Mouse (Mus musculus) heart, embryonic 14.5 days (tissue): Measurements from ENCODE around the gene Plin4. TPM values are rescaled to one million over a fixed set of nuclear protein-coding genes. Genes with fewer than 3 reads are reported as not detected.

Experiments used
- ATAC-seq: fragments of 200-750 bp; cut with Nextera tagmentation; 2 replicates; pipeline ENCODE4 v1.8.0; 2017; ENCODE audit warnings: low read depth, moderate TSS enrichment; ENCODE audit not compliant: insufficient number of reproducible peaks, insufficient read depth, low FRiP score
- H3K27ac ChIP-seq, 2 experiments: fragments of 200-500 bp in 1 of 2; fragments of 300-500 bp in 1 of 2; sonication (generic) in 1 of 2; replicated peaks in 1 of 2; 2 replicates each; pipeline ENCODE4 v1.5.1; 2012 to 2014; ENCODE audit warnings: low read depth in 2 of 2, low read length in 2 of 2, control low read depth in 1 of 2, mild to moderate bottlenecking in 1 of 2, mixed read lengths in 1 of 2; ENCODE audit not compliant: control insufficient read depth in 1 of 2, insufficient read depth in 1 of 2
- H3K27me3 ChIP-seq: fragments of 300-500 bp; sonication (generic); 2 replicates; pipeline ENCODE4 v1.6.1; 2014; ENCODE audit warnings: mild to moderate bottlenecking, low read length, control low read depth; ENCODE audit not compliant: control insufficient read depth, insufficient read depth
- H3K36me3 ChIP-seq: fragments of 300-500 bp; sonication (generic); 2 replicates; pipeline ENCODE4 v1.6.1; 2014; ENCODE audit warnings: mild to moderate bottlenecking, control low read depth, low read length, mixed read lengths; ENCODE audit not compliant: control insufficient read depth, insufficient read depth
- H3K4me1 ChIP-seq, 2 experiments: fragments of 200-500 bp in 1 of 2; fragments of 300-500 bp in 1 of 2; sonication (generic) in 1 of 2; 2 replicates each; pipeline ENCODE4 v1.6.1; 2012 to 2014; ENCODE audit warnings: low read length in 2 of 2, control low read depth in 1 of 2, mixed read lengths in 1 of 2; ENCODE audit not compliant: control insufficient read depth in 2 of 2, insufficient read depth in 2 of 2
- H3K4me2 ChIP-seq: fragments of 300-500 bp; sonication (generic); 2 replicates; pipeline ENCODE4 v1.6.1; 2014; ENCODE audit warnings: mild to moderate bottlenecking, low read length
- H3K4me3 ChIP-seq, 2 experiments: fragments of 200-500 bp in 1 of 2; fragments of 300-500 bp in 1 of 2; sonication (generic) in 1 of 2; 2 replicates each; pipeline ENCODE4 v1.5.1; 2012 to 2014; ENCODE audit warnings: low read length in 2 of 2, mild to moderate bottlenecking in 2 of 2, control low read depth in 1 of 2, low read depth in 1 of 2, moderate library complexity in 1 of 2; ENCODE audit not compliant: control insufficient read depth in 1 of 2, insufficient read depth in 1 of 2
- H3K9ac ChIP-seq: fragments of 300-500 bp; sonication (generic); 2 replicates; pipeline ENCODE4 v1.6.1; 2014; ENCODE audit warnings: mild to moderate bottlenecking, low read length
- H3K9me3 ChIP-seq: fragments of 300-500 bp; sonication (generic); 2 replicates; pipeline ENCODE4 v1.6.1; 2016; ENCODE audit warnings: low read length, control low read depth; ENCODE audit not compliant: control insufficient read depth
- WGBS: fragments of 180-500 bp; shearing (Covaris S2); extraction: QIAGEN DNeasy Blood & Tissue Kit; methylation state at CpG from one replicate; pipeline ENCODE4 v1.1.7; 2014; 5-methylcytosine and 5-hydroxymethylcytosine counted together
- polyA plus RNA-seq: library from polyadenylated mRNA; unstranded; fragments of >200 nt; fragmentation: Nextera tagmentation; extraction: Ambion mirVana; gene quantifications from 2 replicates; pipeline ENCODE4 v1.2.1, GENCODE M21; 2014

Plin4 gene
- polyA plus RNA-seq, 1 experiment from 2014 or later = 0.19 TPM

GRCm38 (mm10) chr17:56117251-56117710, 7.7 kb upstream of the Plin4 start, which contains the start of gene Plin5:
Gene Plin5, minus strand, starts transcription at chr17:56117596.
- Histone ChIP-seq H3K4me1 (peaks cover 15 to 17% of the 10 kb centered on the region in 2 experiments), H3K4me3 (peak within 1 kb of the TSS; percentile 25 to 28; a peak in 3 of 4 replicates), H3K4me2 (peak within 1 kb of the TSS; percentile 66), H3K27me3 (peaks cover 54% of the 10 kb centered on the region), H3K9ac (peak within 1 kb of the TSS; percentile 21; the same call in 1 of the 2 replicates), H3K27ac (no peak within 1 kb of the TSS), H3K9me3 (peaks cover 3% of the 10 kb centered on the region), H3K36me3 (no peaks in the 10 kb centered on the region)
- WGBS = 2% methylated on average over 27 of the region's 27 CpGs
- no peak for ATAC-seq

GRCm38 (mm10) chr17:56116193-56116592, 6.6 kb upstream of the Plin4 start:
- H3K27ac ChIP-seq = no peak overlapping the region
- WGBS = 68% methylated on average over 10 of the region's 10 CpGs
- H3K4me3 ChIP-seq = no peak overlapping the region
- H3K36me3 ChIP-seq = no peaks in the 10 kb centered on the region
- no peak overlapping the region for H3K4me2 ChIP-seq
- peaks cover 15 to 17% of the 10 kb centered on the region in 2 experiments for H3K4me1 ChIP-seq
- H3K9ac ChIP-seq = no peak overlapping the region
- H3K9me3 ChIP-seq = no peaks in the 10 kb centered on the region
- ATAC-seq = no peak
- H3K27me3 ChIP-seq = peaks cover 43% of the 10 kb centered on the region

DNA sequence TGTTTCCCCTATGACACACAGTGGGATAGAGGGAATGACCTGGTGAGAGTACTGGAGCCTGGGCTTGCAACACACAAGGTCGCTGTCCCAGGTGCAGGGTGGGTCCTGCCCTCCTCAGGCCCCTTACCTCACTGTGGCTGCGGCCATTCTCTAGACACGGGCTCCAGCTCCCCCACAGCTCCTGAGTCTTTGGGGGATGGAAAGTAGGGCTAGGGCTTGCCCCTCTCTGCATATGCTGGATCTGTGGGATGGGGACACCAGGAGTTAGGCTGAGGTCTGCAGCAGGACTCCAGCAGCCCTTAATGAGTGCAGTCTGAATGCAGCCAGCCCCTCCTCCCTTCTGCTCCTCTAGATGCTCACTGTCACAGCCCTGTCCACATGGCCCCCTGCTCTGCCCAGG, 3.1 kb upstream of the Plin4 start:
- H3K27ac ChIP-seq = no peak overlapping the region
- peaks cover 16% of the 10 kb centered on the region for H3K27me3 ChIP-seq
- no peak overlapping the region for H3K9ac ChIP-seq
- H3K4me3 ChIP-seq = no peak overlapping the region
- WGBS = 60% methylated on average over 3 of the region's 3 CpGs
- ATAC-seq = no peak
- peaks cover 6 to 19% of the 10 kb centered on the region in 2 experiments for H3K4me1 ChIP-seq
- H3K4me2 ChIP-seq = no peak overlapping the region
- no peaks in the 10 kb centered on the region for H3K36me3 ChIP-seq
- H3K9me3 ChIP-seq = no peaks in the 10 kb centered on the region

DNA sequence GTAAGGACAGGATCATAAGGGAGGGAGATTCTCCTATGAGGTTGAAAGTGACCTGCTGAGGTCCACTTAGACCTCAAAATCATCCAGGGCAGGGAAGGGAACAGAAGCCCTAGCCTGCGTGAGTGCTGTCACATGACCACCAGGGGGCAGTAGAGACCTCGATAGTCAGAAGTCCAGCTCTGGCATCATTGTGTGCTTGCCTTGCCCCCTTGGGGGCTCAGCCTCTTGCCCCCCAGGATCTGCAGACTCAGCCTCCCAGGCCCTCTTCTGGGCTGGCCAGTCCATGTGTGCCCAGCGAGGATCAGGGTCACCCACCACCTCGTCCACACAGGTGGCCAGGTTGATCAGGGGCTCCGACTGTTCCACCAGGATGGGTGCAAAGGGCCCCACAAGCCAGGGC, 2.3 kb upstream of the Plin4 start:
- no peaks in the 10 kb centered on the region for H3K36me3 ChIP-seq
- H3K27me3 ChIP-seq = peaks cover 9% of the 10 kb centered on the region
- no peak overlapping the region for H3K9ac ChIP-seq
- no peak for ATAC-seq
- 45% methylated on average over 5 of the region's 5 CpGs for WGBS
- no peaks in the 10 kb centered on the region for H3K9me3 ChIP-seq
- no peak overlapping the region for H3K4me3 ChIP-seq
- H3K27ac ChIP-seq = no peak overlapping the region
- H3K4me2 ChIP-seq = no peak overlapping the region
- peaks cover 2 to 14% of the 10 kb centered on the region in 2 experiments; a peak in 3 of 4 replicates for H3K4me1 ChIP-seq

GRCm38 (mm10) chr17:56111021-56111420, 1.4 kb upstream of the Plin4 start:
- H3K9me3 ChIP-seq = no peaks in the 10 kb centered on the region
- H3K4me2 ChIP-seq = no peak overlapping the region
- H3K27me3 ChIP-seq = peaks cover 3% of the 10 kb centered on the region; the same call in 1 of the 2 replicates
- no peak overlapping the region for H3K9ac ChIP-seq
- H3K27ac ChIP-seq = no peak overlapping the region
- H3K4me1 ChIP-seq = peaks cover 2 to 14% of the 10 kb centered on the region in 2 experiments; a peak in 3 of 4 replicates
- ATAC-seq = no peak
- H3K36me3 ChIP-seq = no peaks in the 10 kb centered on the region
- WGBS = 76% methylated on average over 1 of the region's 1 CpGs
- H3K4me3 ChIP-seq = no peak overlapping the region

GRCm38 (mm10) chr17:56110571-56110970, 968 bp upstream of the Plin4 start:
- H3K27me3 ChIP-seq = no peaks in the 10 kb centered on the region; the same call in 1 of the 2 replicates
- H3K9me3 ChIP-seq = no peaks in the 10 kb centered on the region
- 77% methylated on average over 4 of the region's 4 CpGs for WGBS
- H3K9ac ChIP-seq = no peak overlapping the region
- no peaks in the 10 kb centered on the region for H3K36me3 ChIP-seq
- H3K4me3 ChIP-seq = no peak overlapping the region
- H3K4me2 ChIP-seq = no peak overlapping the region
- H3K27ac ChIP-seq = no peak overlapping the region
- no peak for ATAC-seq
- H3K4me1 ChIP-seq = peaks cover 2 to 14% of the 10 kb centered on the region in 2 experiments; a peak in 3 of 4 replicates

DNA sequence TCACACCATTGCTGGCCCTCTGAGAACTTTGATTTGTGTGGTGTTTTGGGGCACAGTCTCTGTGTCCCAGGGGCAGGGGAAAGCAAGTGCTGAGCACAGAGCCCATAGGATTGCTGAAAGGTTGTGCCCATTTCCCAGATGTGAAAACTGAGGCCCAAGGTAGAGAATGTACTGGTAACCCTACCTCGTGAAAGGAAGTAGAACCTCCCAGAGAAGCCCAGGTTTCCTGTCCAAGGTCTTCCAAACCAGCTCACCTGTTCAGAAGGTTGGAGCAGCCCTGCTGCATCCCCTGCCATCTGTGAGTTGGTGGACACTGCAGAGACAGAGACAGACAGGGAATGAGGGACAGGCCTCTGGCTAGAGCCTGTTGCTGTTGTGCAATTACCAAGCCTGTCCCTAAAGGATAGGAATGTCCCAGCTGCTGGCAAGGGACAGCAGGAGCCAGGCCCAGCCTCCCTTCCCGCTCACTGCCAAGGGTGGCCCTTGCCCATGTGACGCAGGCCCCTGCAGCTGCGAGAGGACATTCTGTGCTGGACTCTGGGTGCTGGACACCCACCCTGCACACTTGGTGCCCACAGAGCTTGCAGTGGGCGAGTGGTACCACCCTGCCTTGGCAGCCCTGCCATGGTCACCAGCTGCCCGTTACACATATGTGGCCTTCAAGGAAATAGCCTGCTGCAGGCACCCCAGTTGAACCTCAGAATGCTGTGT, 1.1 kb downstream of the Plin4 start:
- ATAC-seq = peak; percentile 38; the same call in 1 of the 2 replicates
- no peak overlapping the region for H3K4me3 ChIP-seq
- H3K4me1 ChIP-seq = peaks cover 2 to 14% of the 10 kb centered on the region in 2 experiments; a peak in 3 of 4 replicates
- no peak overlapping the region for H3K4me2 ChIP-seq
- H3K36me3 ChIP-seq = peaks cover 2% of the 10 kb centered on the region; the same call in 1 of the 2 replicates
- no peak overlapping the region for H3K9ac ChIP-seq
- H3K27me3 ChIP-seq = no peaks in the 10 kb centered on the region
- whole genome bisulfite sequencing = 76% methylated on average over 6 of the region's 6 CpGs
- no peaks in the 10 kb centered on the region for H3K9me3 ChIP-seq
- H3K27ac ChIP-seq = no peak overlapping the region
